Mouse (Mus musculus): ENCODE results near the gene Dclk2. TPM values are rescaled to one million over a fixed set of nuclear protein-coding genes. Genes with fewer than 3 reads are reported as not detected.
A peak's percentile ranks its signal among the peaks of the same experiment; 100 is the strongest.

Dclk2 gene
- 48.4 and 51.5 TPM in 2 replicates for polyA plus RNA-seq (2012; rRNA removed)

- Histone ChIP-seq H3K27ac (ENCODE audit: insufficient read depth, low read length) (peak within 1 kb of the TSS; percentile 97), H3K4me3 (ENCODE audit: insufficient read depth, low read length) (peak within 1 kb of the TSS; percentile 100), H3K4me1 (ENCODE audit: control insufficient read depth, insufficient read depth, low read length) (peaks cover 11% of the 10 kb centered on the region)
- peak; percentile 65 for TF ChIP-seq POLR2A (IDR thresholded peaks at IDR 0.05; ENCODE audit: extremely low read depth, insufficient read depth, low read length)
- TF ChIP-seq CTCF (IDR thresholded peaks at IDR 0.05; ENCODE audit: extremely low read depth, insufficient read depth, low read length), result no peak
Observed at GRCm38 (mm10) chr3:86920343-86921083, at the start of gene Dclk2. TSS of gene Dclk2 (minus strand) at chr3:86920852.

DNA sequence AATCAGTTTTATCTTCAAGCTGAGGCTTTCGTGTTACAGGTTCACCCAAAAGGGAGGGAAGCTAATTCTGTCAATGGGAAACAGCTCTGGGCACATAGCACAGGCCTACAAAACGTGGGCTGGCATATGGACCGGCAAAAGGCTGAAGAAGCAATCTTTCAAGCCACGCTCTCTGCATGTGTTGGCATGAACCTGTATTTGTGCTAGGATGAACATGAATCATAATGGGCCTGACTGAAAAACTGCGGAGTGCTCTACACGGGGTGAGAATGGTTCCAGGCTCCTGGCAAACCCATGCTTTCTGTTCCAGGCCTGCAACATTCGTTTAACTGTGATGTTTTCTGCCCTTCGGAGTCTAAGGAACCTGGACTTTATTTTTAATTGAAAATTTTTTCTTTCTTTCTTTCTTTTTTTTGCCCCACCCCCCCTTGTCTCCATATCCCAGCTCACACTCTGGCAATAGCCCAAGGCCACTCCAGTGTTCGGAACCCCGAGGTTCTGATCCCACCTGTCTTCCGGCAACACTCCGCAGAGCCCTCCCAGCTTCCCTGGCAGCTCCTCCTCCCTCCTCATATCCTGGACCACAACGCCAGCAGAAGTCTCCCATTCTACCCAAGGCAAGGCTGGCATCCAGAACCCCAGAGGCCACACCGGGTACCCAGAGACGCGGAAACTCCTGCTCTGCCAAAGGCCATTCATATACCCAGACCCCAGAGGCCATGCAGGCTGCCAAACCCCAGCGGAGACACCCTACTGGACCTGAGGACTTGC is 42.2 kb upstream of the Dclk2 start:
- H3K27ac ChIP-seq (ENCODE audit: insufficient read depth, low read length), result no peak overlapping the region
- no peaks in the 10 kb centered on the region for H3K4me1 ChIP-seq (ENCODE audit: control insufficient read depth, insufficient read depth, low read length)
- no peak for TF ChIP-seq POLR2A (IDR thresholded peaks at IDR 0.05; ENCODE audit: extremely low read depth, insufficient read depth, low read length)
- TF ChIP-seq CTCF (IDR thresholded peaks at IDR 0.05; ENCODE audit: extremely low read depth, insufficient read depth, low read length), result no peak
- no peak overlapping the region for H3K4me3 ChIP-seq (ENCODE audit: insufficient read depth, low read length)

GRCm38 (mm10) chr3:86961395-86961669 is 40.7 kb upstream of the Dclk2 start:
- TF ChIP-seq POLR2A (IDR thresholded peaks at IDR 0.05; ENCODE audit: extremely low read depth, insufficient read depth, low read length), result no peak
- no peak for TF ChIP-seq CTCF (IDR thresholded peaks at IDR 0.05; ENCODE audit: extremely low read depth, insufficient read depth, low read length)
- Histone ChIP-seq H3K27ac (ENCODE audit: insufficient read depth, low read length) (no peak overlapping the region), H3K4me1 (ENCODE audit: control insufficient read depth, insufficient read depth, low read length) (no peaks in the 10 kb centered on the region), H3K4me3 (ENCODE audit: insufficient read depth, low read length) (no peak overlapping the region)

GRCm38 (mm10) chr3:86960656-86961394 is 40.2 kb upstream of the Dclk2 start:
- Histone ChIP-seq H3K27ac (ENCODE audit: insufficient read depth, low read length) (no peak overlapping the region), H3K4me1 (ENCODE audit: control insufficient read depth, insufficient read depth, low read length) (no peaks in the 10 kb centered on the region), H3K4me3 (ENCODE audit: insufficient read depth, low read length) (no peak overlapping the region)
- TF ChIP-seq CTCF (IDR thresholded peaks at IDR 0.05; ENCODE audit: extremely low read depth, insufficient read depth, low read length) (no peak), POLR2A (IDR thresholded peaks at IDR 0.05; ENCODE audit: extremely low read depth, insufficient read depth, low read length) (no peak)

- TF ChIP-seq POLR2A (IDR thresholded peaks at IDR 0.05; ENCODE audit: extremely low read depth, insufficient read depth, low read length) (no peak), CTCF (IDR thresholded peaks at IDR 0.05; ENCODE audit: extremely low read depth, insufficient read depth, low read length) (no peak)
- no peaks in the 10 kb centered on the region for H3K4me1 ChIP-seq (ENCODE audit: control insufficient read depth, insufficient read depth, low read length)
- H3K27ac ChIP-seq (ENCODE audit: insufficient read depth, low read length), result no peak overlapping the region
- H3K4me3 ChIP-seq (ENCODE audit: insufficient read depth, low read length), result no peak overlapping the region
Observed at GRCm38 (mm10) chr3:86959088-86959487, 38.4 kb upstream of the Dclk2 start.

DNA sequence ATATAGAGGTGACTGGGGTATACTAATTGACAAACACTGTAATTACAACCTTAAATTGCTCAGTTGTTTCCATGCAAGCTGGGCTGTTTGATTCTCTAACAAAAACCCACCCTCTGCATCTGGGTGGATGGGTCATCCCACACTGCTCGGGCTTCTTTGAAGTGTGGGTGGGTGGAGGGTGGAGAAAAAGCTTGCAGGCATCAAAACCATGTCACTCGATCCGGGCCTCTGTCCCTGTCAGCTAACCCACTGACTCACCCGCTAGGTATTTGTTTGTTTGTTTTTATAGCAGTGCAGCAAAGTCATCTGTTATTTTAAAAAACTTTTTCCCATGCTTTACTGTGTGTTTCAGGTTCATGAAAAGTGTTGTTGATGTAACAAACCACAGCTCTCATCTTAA is 34.7 kb upstream of the Dclk2 start:
- TF ChIP-seq POLR2A (IDR thresholded peaks at IDR 0.05; ENCODE audit: extremely low read depth, insufficient read depth, low read length) (no peak), CTCF (IDR thresholded peaks at IDR 0.05; ENCODE audit: extremely low read depth, insufficient read depth, low read length) (no peak)
- Histone ChIP-seq H3K4me3 (ENCODE audit: insufficient read depth, low read length) (no peak overlapping the region), H3K27ac (ENCODE audit: insufficient read depth, low read length) (no peak overlapping the region), H3K4me1 (ENCODE audit: control insufficient read depth, insufficient read depth, low read length) (no peaks in the 10 kb centered on the region)

DNA sequence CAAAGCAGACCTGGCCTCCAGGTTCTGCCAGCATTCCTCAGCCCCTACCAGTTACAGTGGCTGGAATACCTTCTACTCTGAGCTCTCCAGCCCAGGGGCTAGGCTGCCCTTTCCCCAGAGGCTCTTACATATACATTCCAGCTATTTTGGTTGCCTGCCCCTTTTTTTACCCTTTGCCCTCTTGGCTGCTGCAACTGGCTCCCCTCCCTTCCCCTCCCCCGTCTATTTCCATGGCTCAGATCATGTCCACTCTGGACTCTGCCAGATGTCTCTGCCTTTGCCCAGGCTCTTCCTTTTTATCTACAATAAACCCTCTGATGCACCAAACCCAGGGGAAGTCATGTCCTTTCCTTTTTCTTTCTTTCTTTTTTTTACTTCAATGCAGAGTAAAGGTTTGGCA is 33.9 kb upstream of the Dclk2 start:
- Histone ChIP-seq H3K4me3 (ENCODE audit: insufficient read depth, low read length) (no peak overlapping the region), H3K27ac (ENCODE audit: insufficient read depth, low read length) (no peak overlapping the region), H3K4me1 (ENCODE audit: control insufficient read depth, insufficient read depth, low read length) (no peaks in the 10 kb centered on the region)
- TF ChIP-seq POLR2A (IDR thresholded peaks at IDR 0.05; ENCODE audit: extremely low read depth, insufficient read depth, low read length) (no peak), CTCF (IDR thresholded peaks at IDR 0.05; ENCODE audit: extremely low read depth, insufficient read depth, low read length) (no peak)

DNA sequence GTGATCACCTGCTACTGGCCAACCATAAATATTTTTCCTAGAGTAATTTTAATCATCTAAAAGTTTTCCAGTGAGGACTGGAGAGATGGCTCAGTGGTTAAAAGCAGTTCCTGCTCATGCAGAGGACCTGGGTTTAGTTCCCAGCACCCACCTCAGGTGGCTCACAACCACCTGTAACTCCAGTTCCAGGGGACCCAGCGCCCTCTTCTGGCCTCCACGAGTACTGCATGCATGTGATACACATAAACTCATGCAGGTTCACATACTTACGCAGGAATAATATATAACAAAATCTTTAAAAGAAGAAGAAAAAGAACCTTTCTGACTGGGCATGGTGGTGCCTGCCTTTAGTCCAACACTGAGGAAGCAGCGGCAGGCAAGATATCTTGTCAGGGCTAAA is 33.2 kb upstream of the Dclk2 start:
- H3K4me1 ChIP-seq (ENCODE audit: control insufficient read depth, insufficient read depth, low read length), result no peaks in the 10 kb centered on the region
- TF ChIP-seq POLR2A (IDR thresholded peaks at IDR 0.05; ENCODE audit: extremely low read depth, insufficient read depth, low read length), result no peak
- no peak overlapping the region for H3K4me3 ChIP-seq (ENCODE audit: insufficient read depth, low read length)
- no peak overlapping the region for H3K27ac ChIP-seq (ENCODE audit: insufficient read depth, low read length)

- Histone ChIP-seq H3K27ac (ENCODE audit: insufficient read depth, low read length) (no peak overlapping the region), H3K4me1 (ENCODE audit: control insufficient read depth, insufficient read depth, low read length) (no peaks in the 10 kb centered on the region), H3K4me3 (ENCODE audit: insufficient read depth, low read length) (no peak overlapping the region)
- TF ChIP-seq POLR2A (IDR thresholded peaks at IDR 0.05; ENCODE audit: extremely low read depth, insufficient read depth, low read length) (no peak), CTCF (IDR thresholded peaks at IDR 0.05; ENCODE audit: extremely low read depth, insufficient read depth, low read length) (no peak)
Observed at GRCm38 (mm10) chr3:86950652-86951051, 30.0 kb upstream of the Dclk2 start.

All from cortical plate, adult 2 months (tissue).